Mouse (Mus musculus): ENCODE measurements around the gene Vmn1r70. TPM values are rescaled to one million over a fixed set of nuclear protein-coding genes. Genes with fewer than 3 reads are reported as not detected.

Gene Vmn1r70
- total RNA-seq (2021): not detected
- long read RNA-seq, experiment 1: 0 reads
- long read RNA-seq, experiment 2: 0 reads

DNA sequence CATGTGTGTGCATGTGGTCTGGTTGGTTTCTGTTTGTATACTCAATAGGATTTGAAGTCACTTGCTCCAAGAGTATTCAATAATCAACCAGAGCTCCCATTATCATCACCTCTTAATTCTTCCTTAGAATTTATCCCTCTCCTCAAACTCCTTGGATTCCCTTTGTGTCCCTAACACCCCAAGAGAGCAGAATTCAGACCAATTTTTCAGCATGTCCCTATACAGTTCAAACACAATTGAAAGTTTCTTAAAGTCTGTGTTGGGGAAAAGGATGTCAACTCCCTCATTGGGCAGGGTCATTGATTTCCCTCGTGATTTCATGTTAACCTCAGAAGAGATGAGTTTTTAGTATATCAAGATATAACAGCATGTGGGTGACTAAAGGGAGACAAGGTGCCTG, at the start of gene Vmn1r70:
Vmn1r70 (plus strand) TSS at position 301 of the 400 bp plus-strand sequence.
- DNase-seq: no peak

DNA sequence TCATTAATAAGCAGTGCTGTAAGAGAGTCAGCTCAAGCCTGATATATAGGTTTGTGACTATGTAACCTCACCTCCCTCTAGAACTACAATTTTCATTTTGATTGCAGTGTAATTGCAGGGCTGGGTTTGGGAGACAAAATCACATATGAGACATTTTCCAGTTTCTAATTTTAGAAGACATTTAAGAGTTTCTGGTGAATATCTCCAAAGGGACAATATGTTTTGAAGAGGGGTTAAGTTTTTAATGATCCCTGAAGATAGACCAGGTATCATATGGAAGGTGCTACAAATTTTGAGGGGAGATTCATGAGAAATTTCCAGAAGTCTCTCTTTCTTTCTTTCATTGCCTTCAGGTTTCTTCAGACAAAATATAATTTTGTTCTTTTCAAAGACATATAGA, 17.8 kb upstream of the Vmn1r70 start, which contains the start of gene Vmn1r69:
Vmn1r69 (minus strand) TSS at position 101 of the 400 bp plus-strand sequence.
- DNase-seq: no peak

Other genes starting within 250 kb of the Vmn1r70 start
- gene Vmn1r67, start 188.2 kb upstream of the Vmn1r70 start, total RNA-seq (2021): not detected
- 1 to 10 TPM; 3.0 to 4.4 TPM for gene Zik1, start 136.1 kb upstream of the Vmn1r70 start, total RNA-seq (2021)
- not detected for gene Vmn1r68, start 73.0 kb upstream of the Vmn1r70 start, total RNA-seq (2021)
- not detected for gene Vmn1r69, start 17.9 kb upstream of the Vmn1r70 start, total RNA-seq (2021)
- gene Nlrp4b, start 56.3 kb downstream of the Vmn1r70 start, total RNA-seq (2021): not detected
- gene Vmn1r71, start 122.8 kb downstream of the Vmn1r70 start, total RNA-seq (2021): not detected